Mouse (Mus musculus): ENCODE results near the gene Nme3. TPM values are rescaled to one million over a fixed set of nuclear protein-coding genes. Genes with fewer than 3 reads are reported as not detected.
A peak's percentile ranks its signal among the peaks of the same experiment; 100 is the strongest.

Nme3 gene
- 47.3 and 50.1 TPM in 2 replicates for polyA plus RNA-seq (2016; fragmentation: Nextera tagmentation; extraction: Ambion mirVana)

GRCm38 (mm10) chr17:24896241-24896992, at the start of gene Nme3:
Nme3 (plus strand) TSS chr17:24896500.
- Histone ChIP-seq H3K27ac (replicated peaks) (peak within 1 kb of the TSS; percentile 90), H3K36me3 (replicated peaks) (peaks cover 74% of the 10 kb centered on the region), H3K27me3 (replicated peaks; ENCODE audit: low read depth, poor library complexity, severe bottlenecking) (no peaks in the 10 kb centered on the region), H3K4me3 (peak within 1 kb of the TSS; percentile 83), H3K9me3 (no peaks in the 10 kb centered on the region), H3K4me1 (peaks cover 46% of the 10 kb centered on the region)
- WGBS = 2% methylated on average over 50 of the region's 50 CpGs
- peak; percentile 86 for DNase-seq (ENCODE audit: low spot score)

GRCm38 (mm10) chr17:24847386-24847785, 48.9 kb upstream of the Nme3 start:
- no peak for DNase-seq (ENCODE audit: low spot score)
- peaks cover 23% of the 10 kb centered on the region for H3K4me1 ChIP-seq
- H3K4me3 ChIP-seq = no peak overlapping the region
- peaks cover 24% of the 10 kb centered on the region for H3K27me3 ChIP-seq (replicated peaks; ENCODE audit: low read depth, poor library complexity, severe bottlenecking)
- no peaks in the 10 kb centered on the region for H3K36me3 ChIP-seq (replicated peaks)
- 97% methylated on average over 1 of the region's 1 CpGs for WGBS
- H3K9me3 ChIP-seq = no peaks in the 10 kb centered on the region
- H3K27ac ChIP-seq (replicated peaks) = no peak overlapping the region

GRCm38 (mm10) chr17:24848600-24849031, 47.7 kb upstream of the Nme3 start:
- Histone ChIP-seq H3K9me3 (no peaks in the 10 kb centered on the region), H3K27ac (replicated peaks) (no peak overlapping the region), H3K4me3 (peak overlapping the region; percentile 87)

GRCm38 (mm10) chr17:24849733-24850064, 46.6 kb upstream of the Nme3 start:
- Histone ChIP-seq H3K27me3 (replicated peaks; ENCODE audit: low read depth, poor library complexity, severe bottlenecking) (peaks cover 16% of the 10 kb centered on the region), H3K36me3 (replicated peaks) (peaks cover 8% of the 10 kb centered on the region), H3K4me1 (peaks cover 23% of the 10 kb centered on the region), H3K9me3 (no peaks in the 10 kb centered on the region), H3K4me3 (peak overlapping the region; percentile 87), H3K27ac (replicated peaks) (peak overlapping the region; percentile 91)
- no peak for DNase-seq (ENCODE audit: low spot score)
- under 1% methylated on average over 21 of the region's 21 CpGs for WGBS

More at GRCm38 (mm10) chr17:24848600-24849031, 47.7 kb upstream of the Nme3 start:
- Histone ChIP-seq H3K4me1 (peaks cover 23% of the 10 kb centered on the region), H3K27me3 (replicated peaks; ENCODE audit: low read depth, poor library complexity, severe bottlenecking) (peaks cover 24% of the 10 kb centered on the region), H3K36me3 (replicated peaks) (peaks cover 4% of the 10 kb centered on the region)
- DNase-seq (ENCODE audit: low spot score) = no peak

- H3K9me3 ChIP-seq = no peaks in the 10 kb centered on the region
- peak; percentile 97 for DNase-seq (ENCODE audit: low spot score)
- H3K27me3 ChIP-seq (replicated peaks; ENCODE audit: low read depth, poor library complexity, severe bottlenecking) = peaks cover 14% of the 10 kb centered on the region
- peak within 1 kb of the TSS; percentile 91 for H3K27ac ChIP-seq (replicated peaks)
- peaks cover 8% of the 10 kb centered on the region for H3K36me3 ChIP-seq (replicated peaks)
- under 1% methylated on average over 58 of the region's 58 CpGs for WGBS
- peaks cover 23% of the 10 kb centered on the region for H3K4me1 ChIP-seq
- H3K4me3 ChIP-seq = peak within 1 kb of the TSS; percentile 87
Measured at GRCm38 (mm10) chr17:24850065-24850772, 46.1 kb upstream of the Nme3 start, which contains the start of gene Fahd1. Fahd1 (minus strand) TSS chr17:24850364.

- Histone ChIP-seq H3K27me3 (replicated peaks; ENCODE audit: low read depth, poor library complexity, severe bottlenecking) (peaks cover 14% of the 10 kb centered on the region), H3K36me3 (replicated peaks) (peaks cover 8% of the 10 kb centered on the region), H3K9me3 (no peaks in the 10 kb centered on the region), H3K4me1 (peaks cover 23% of the 10 kb centered on the region), H3K4me3 (peak overlapping the region; percentile 87), H3K27ac (replicated peaks) (peak overlapping the region; percentile 91)
- no peak for DNase-seq (ENCODE audit: low spot score)
- WGBS = 2% methylated on average over 20 of the region's 20 CpGs
Measured at GRCm38 (mm10) chr17:24850773-24851127, 45.5 kb upstream of the Nme3 start.

- peaks cover 10% of the 10 kb centered on the region for H3K36me3 ChIP-seq (replicated peaks)
- H3K4me1 ChIP-seq = peaks cover 23% of the 10 kb centered on the region
- H3K9me3 ChIP-seq = no peaks in the 10 kb centered on the region
- peaks cover 14% of the 10 kb centered on the region for H3K27me3 ChIP-seq (replicated peaks; ENCODE audit: low read depth, poor library complexity, severe bottlenecking)
- peak overlapping the region; percentile 87 for H3K4me3 ChIP-seq
- no peak overlapping the region for H3K27ac ChIP-seq (replicated peaks)
- WGBS = 78% methylated on average over 10 of the region's 10 CpGs
- no peak for DNase-seq (ENCODE audit: low spot score)
Measured at GRCm38 (mm10) chr17:24851381-24852125, 44.7 kb upstream of the Nme3 start.

- Histone ChIP-seq H3K36me3 (replicated peaks) (peaks cover 33% of the 10 kb centered on the region), H3K27me3 (replicated peaks; ENCODE audit: low read depth, poor library complexity, severe bottlenecking) (peaks cover 10% of the 10 kb centered on the region), H3K9me3 (no peaks in the 10 kb centered on the region), H3K27ac (replicated peaks) (no peak overlapping the region), H3K4me3 (no peak overlapping the region), H3K4me1 (peaks cover 6% of the 10 kb centered on the region)
- DNase-seq (ENCODE audit: low spot score) = no peak
- 80% methylated on average over 3 of the region's 3 CpGs for WGBS
Measured at GRCm38 (mm10) chr17:24855838-24856464, 40.3 kb upstream of the Nme3 start.

GRCm38 (mm10) chr17:24856589-24856988, 39.7 kb upstream of the Nme3 start:
- H3K9me3 ChIP-seq = no peaks in the 10 kb centered on the region
- H3K4me3 ChIP-seq = no peak overlapping the region
- H3K27ac ChIP-seq (replicated peaks) = no peak overlapping the region
- H3K27me3 ChIP-seq (replicated peaks; ENCODE audit: low read depth, poor library complexity, severe bottlenecking) = peaks cover 3% of the 10 kb centered on the region
- no peak for DNase-seq (ENCODE audit: low spot score)
- WGBS = 86% methylated on average over 13 of the region's 13 CpGs
- no peaks in the 10 kb centered on the region for H3K4me1 ChIP-seq
- peaks cover 39% of the 10 kb centered on the region for H3K36me3 ChIP-seq (replicated peaks)

GRCm38 (mm10) chr17:24857831-24858470, 38.3 kb upstream of the Nme3 start:
- DNase-seq (ENCODE audit: low spot score) = no peak
- no peaks in the 10 kb centered on the region for H3K27me3 ChIP-seq (replicated peaks; ENCODE audit: low read depth, poor library complexity, severe bottlenecking)
- H3K27ac ChIP-seq (replicated peaks) = no peak overlapping the region
- H3K4me1 ChIP-seq = no peaks in the 10 kb centered on the region
- peaks cover 51% of the 10 kb centered on the region for H3K36me3 ChIP-seq (replicated peaks)
- WGBS = 88% methylated on average over 8 of the region's 8 CpGs
- no peak overlapping the region for H3K4me3 ChIP-seq
- no peaks in the 10 kb centered on the region for H3K9me3 ChIP-seq

GRCm38 (mm10) chr17:24858967-24859366, 37.3 kb upstream of the Nme3 start:
- H3K4me1 ChIP-seq = no peaks in the 10 kb centered on the region
- DNase-seq (ENCODE audit: low spot score) = no peak
- H3K4me3 ChIP-seq = no peak overlapping the region
- H3K9me3 ChIP-seq = no peaks in the 10 kb centered on the region
- H3K27ac ChIP-seq (replicated peaks) = no peak overlapping the region
- H3K36me3 ChIP-seq (replicated peaks) = peaks cover 43% of the 10 kb centered on the region
- 90% methylated on average over 6 of the region's 6 CpGs for WGBS
- no peaks in the 10 kb centered on the region for H3K27me3 ChIP-seq (replicated peaks; ENCODE audit: low read depth, poor library complexity, severe bottlenecking)

- no peaks in the 10 kb centered on the region for H3K9me3 ChIP-seq
- no peaks in the 10 kb centered on the region for H3K4me1 ChIP-seq
- no peak overlapping the region for H3K4me3 ChIP-seq
- H3K36me3 ChIP-seq (replicated peaks) = peaks cover 42% of the 10 kb centered on the region
- no peaks in the 10 kb centered on the region for H3K27me3 ChIP-seq (replicated peaks; ENCODE audit: low read depth, poor library complexity, severe bottlenecking)
- H3K27ac ChIP-seq (replicated peaks) = no peak overlapping the region
- no peak for DNase-seq (ENCODE audit: low spot score)
- WGBS = 91% methylated on average over 8 of the region's 8 CpGs
Measured at GRCm38 (mm10) chr17:24860076-24860475, 36.2 kb upstream of the Nme3 start.
